Comparison of ENCODE assay signal across 10 mouse cellular contexts in genomic region chr16:46100286-46100685, GRCm38 (mm10). TPM values are rescaled to one million over a fixed set of nuclear protein-coding genes. Genes with fewer than 3 reads are reported as not detected.
DNase-seq lines count a peak whose midpoint lies in the region; ATAC-seq and TF ChIP-seq lines count a peak whose summit lies in the region.
"Had no signal": no experiment of that assay in that cellular context is flagged by ENCODE, and none has a peak within 500 bp of the region (broad histone marks: within the 10 kb centered on the region; RNA-seq: fewer than 3 reads in every experiment).

No protein-coding gene starts in this region.

- no peaks in the 10 kb centered on the region for H3K36me3 ChIP-seq in hindbrain, embryonic 10.5 days
- H3K36me3 ChIP-seq in liver, embryonic 12.5 days: no peaks in the 10 kb centered on the region
- H3K36me3 ChIP-seq: embryonic facial prominence, embryonic 12.5 days had no signal

- peak; percentile 22 for DNase-seq in adrenal gland, postnatal 25 days
- DNase-seq in adrenal gland, adult 18-20 months (ENCODE audit: low spot score in 2 of 2): no peak
- peak in 1 of 2 experiments; percentile 40 for DNase-seq in left cerebral cortex, adult 2 months (ENCODE audit: extremely low spot score in 1 of 2, low spot score in 2 of 2)
- no peak for DNase-seq in left cerebral cortex, adult 8-10 months (ENCODE audit: low spot score in 2 of 2)
- DNase-seq in induced T-regulatory cell, adult 2 months (ENCODE audit: low read depth): peak; percentile 63
- DNase-seq in skeletal muscle tissue, adult 2 months (ENCODE audit: low read depth, low spot score): peak; percentile 39
- DNase-seq in hindbrain, embryonic 10.5 days (ENCODE audit: low spot score): no peak

- 59% methylated on average over 2 of the region's 2 CpGs for WGBS in hindbrain, embryonic 10.5 days
- WGBS in liver, embryonic 12.5 days (ENCODE audit: insufficient replicate concordance): 47% methylated on average over 2 of the region's 2 CpGs

- no peak overlapping the region for H3K27ac ChIP-seq in left cerebral cortex, adult 2 months
- H3K27ac ChIP-seq in hindbrain, embryonic 10.5 days: no peak overlapping the region
- no peak overlapping the region for H3K27ac ChIP-seq in liver, embryonic 12.5 days
- H3K27ac ChIP-seq: embryonic facial prominence, embryonic 12.5 days had no signal

- TF ChIP-seq CTCF in left cerebral cortex, adult 2 months (IDR thresholded peaks at IDR 0.05): peak; percentile 59

- no peaks in the 10 kb centered on the region for H3K27me3 ChIP-seq in hindbrain, embryonic 10.5 days (ENCODE audit: insufficient read depth, poor library complexity, severe bottlenecking)
- no peaks in the 10 kb centered on the region for H3K27me3 ChIP-seq in liver, embryonic 12.5 days (replicated peaks)
- H3K27me3 ChIP-seq: embryonic facial prominence, embryonic 12.5 days had no signal

- no peak overlapping the region for H3K9ac ChIP-seq in liver, embryonic 12.5 days
- H3K9ac ChIP-seq: embryonic facial prominence, embryonic 12.5 days had no signal

- no peak for ATAC-seq in liver, embryonic 12.5 days

- peaks cover 3% of the 10 kb centered on the region; the same call in 1 of the 2 replicates for H3K4me1 ChIP-seq in hindbrain, embryonic 10.5 days (replicated peaks)
- H3K4me1 ChIP-seq in liver, embryonic 12.5 days: no peaks in the 10 kb centered on the region
- H3K4me1 ChIP-seq: embryonic facial prominence, embryonic 12.5 days had no signal

- H3K4me2 ChIP-seq in liver, embryonic 12.5 days: no peak overlapping the region
- H3K4me2 ChIP-seq: embryonic facial prominence, embryonic 12.5 days had no signal

- H3K4me3 ChIP-seq in left cerebral cortex, adult 2 months: no peak overlapping the region
- H3K4me3 ChIP-seq in hindbrain, embryonic 10.5 days: no peak overlapping the region
- H3K4me3 ChIP-seq in liver, embryonic 12.5 days: no peak overlapping the region
- H3K4me3 ChIP-seq: embryonic facial prominence, embryonic 12.5 days had no signal

- no peaks in the 10 kb centered on the region for H3K9me3 ChIP-seq in hindbrain, embryonic 10.5 days
- H3K9me3 ChIP-seq in liver, embryonic 12.5 days (replicated peaks): no peaks in the 10 kb centered on the region
- H3K9me3 ChIP-seq: embryonic facial prominence, embryonic 12.5 days had no signal

- intact Hi-C loops in left cerebral cortex, adult 2 months (cut with DNase I): no loop called here

RNA-seq across cellular contexts. Expression of gene Cd96, which starts 19.8 kb away (rescaled TPM):
- not detected in 2 replicates for total RNA-seq in adrenal gland, postnatal 25 days (2021)
- total RNA-seq in adrenal gland, adult 18-20 months (2021): under 1 TPM in 1 of 2 experiments, not detected in 1; 0.16 TPM
- total RNA-seq in left cerebral cortex, adult 2 months (2021): under 1 TPM in 1 of 2 experiments, not detected in 1; 0.26 TPM
- not detected for total RNA-seq in left cerebral cortex, adult 8-10 months (2022)
- 0.10 TPM in 1 of 2 replicates, not detected in the other for polyA plus RNA-seq in hindbrain, embryonic 10.5 days (2016; fragmentation: Nextera tagmentation; extraction: Ambion mirVana)
- 0.12 and 0.15 TPM in 2 replicates for polyA plus RNA-seq in liver, embryonic 12.5 days (2016; fragmentation: Nextera tagmentation; extraction: Ambion mirVana)
- polyA plus RNA-seq: C2C12; embryonic facial prominence, embryonic 12.5 days had no signal

RNA-seq across cellular contexts. Expression of gene Gm4737, which starts 54.6 kb away (rescaled TPM):
- 28.4 and 30.7 TPM in 2 replicates for total RNA-seq in adrenal gland, postnatal 25 days (2021)
- total RNA-seq in adrenal gland, adult 18-20 months (2021): 10 to 100 TPM; 25.4 to 31.3 TPM
- 10 to 100 TPM; 13.3 to 14.4 TPM for total RNA-seq in left cerebral cortex, adult 2 months (2021)
- 10 to 100 TPM; 14.5 to 15.2 (median 14.8) TPM for total RNA-seq in left cerebral cortex, adult 8-10 months (2022)
- polyA plus RNA-seq in hindbrain, embryonic 10.5 days (2016; fragmentation: Nextera tagmentation; extraction: Ambion mirVana): 2.7 and 3.6 TPM in 2 replicates
- polyA plus RNA-seq in liver, embryonic 12.5 days (2016; fragmentation: Nextera tagmentation; extraction: Ambion mirVana): 2.7 TPM in 2 replicates

Comparison
In these comparisons a context has a peak if more than half of its experiments do, and no peak if none do; other contexts are left out.
1. DNase-seq: peak in adrenal gland, postnatal 25 days (single experiment), induced T-regulatory cell, adult 2 months (single experiment) and skeletal muscle tissue, adult 2 months (single experiment); none in adrenal gland, adult 18-20 months (0 of 2), left cerebral cortex, adult 8-10 months (0 of 2) and hindbrain, embryonic 10.5 days (single experiment).